Mouse (Mus musculus): ENCODE data around the gene 9030612E09Rik.

The 9030612E09Rik gene

GRCm38 (mm10) chr10:43203865-43204264 is 29.4 kb downstream of the 9030612E09Rik start:
- no peak for DNase-seq (ENCODE audit: low spot score in 2 of 2)

GRCm38 (mm10) chr10:43211866-43212265 is 37.4 kb downstream of the 9030612E09Rik start:
- DNase-seq (ENCODE audit: low spot score in 2 of 2), result peak in 1 of 2 experiments; percentile 8

- DNase-seq (ENCODE audit: low spot score in 2 of 2), result no peak
Observed at GRCm38 (mm10) chr10:43217361-43217900, 42.9 kb downstream of the 9030612E09Rik start.

- peak in 1 of 2 experiments; percentile 5 for DNase-seq (ENCODE audit: low spot score in 2 of 2)
Observed at GRCm38 (mm10) chr10:43220479-43220878, 46.0 kb downstream of the 9030612E09Rik start.

- DNase-seq (ENCODE audit: low spot score in 2 of 2), result peak; percentile 93
Observed at GRCm38 (mm10) chr10:43220910-43221625, 46.6 kb downstream of the 9030612E09Rik start, which contains the start of gene Pdss2. Gene Pdss2 (plus strand): TSS chr10:43221486.

- peak; percentile 28 to 32 for DNase-seq (ENCODE audit: low spot score in 2 of 2)
Observed at GRCm38 (mm10) chr10:43221659-43222058, 47.2 kb downstream of the 9030612E09Rik start.

- no peak for DNase-seq (ENCODE audit: low spot score in 2 of 2)
Observed at GRCm38 (mm10) chr10:43223391-43223790, 48.9 kb downstream of the 9030612E09Rik start.
